Mouse (Mus musculus): Measurements from ENCODE around the gene Bpi.

- no peak for TF ChIP-seq CTCF (IDR thresholded peaks at IDR 0.05)
- TF ChIP-seq EP300 (IDR thresholded peaks at IDR 0.05) = no peak
Observed at GRCm38 (mm10) chr2:158233106-158233505, 24.8 kb upstream of the Bpi start.

Data from lung, postnatal 0 days (tissue).